Mouse (Mus musculus) cortical plate, adult 2 months (tissue): ENCODE data around the gene Kat8.

Experiments
- CTCF ChIP-seq: fragments of 200-500 bp; IDR thresholded peaks from 2 replicates; pipeline ENCODE4 v1.5.1; 2011; ENCODE audit warnings: mild to moderate bottlenecking, control low read depth, low read length; ENCODE audit not compliant: insufficient read depth; ENCODE audit errors: extremely low read depth
- POLR2A ChIP-seq: fragments of 200-500 bp; IDR thresholded peaks from 2 replicates; pipeline ENCODE4 v1.6.1; 2011; ENCODE audit warnings: mild to moderate bottlenecking, low read length, control low read depth; ENCODE audit not compliant: insufficient read depth; ENCODE audit errors: extremely low read depth

GRCm38 (mm10) chr7:127928596-127928995, 16.3 kb downstream of the Kat8 start:
- TF ChIP-seq POLR2A, result no peak
- TF ChIP-seq CTCF, result no peak
